Mouse (Mus musculus) bone marrow, adult 2 months (tissue): ENCODE results near the gene Ofcc1. TPM values are rescaled to one million over a fixed set of nuclear protein-coding genes. Genes with fewer than 3 reads are reported as not detected.

Source experiments
- H3K27ac ChIP-seq: fragments of 200-500 bp; 2 replicates; pipeline ENCODE4 v1.5.1; 2012; ENCODE audit warnings: low read depth, mild to moderate bottlenecking, control low read depth, inconsistent platforms, low read length; ENCODE audit not compliant: control insufficient read depth, poor library complexity, insufficient read depth
- H3K4me1 ChIP-seq: fragments of 200-500 bp; 2 replicates; pipeline ENCODE4 v1.6.1; 2011; ENCODE audit warnings: low read length; ENCODE audit not compliant: control insufficient read depth, insufficient read depth
- H3K4me3 ChIP-seq: fragments of 200-500 bp; replicated peaks from 2 replicates; pipeline ENCODE3; 2011; ENCODE audit warnings: mild to moderate bottlenecking, low read depth, low read length, control low read depth; ENCODE audit not compliant: control insufficient read depth
- CTCF ChIP-seq: fragments of 200-500 bp; IDR thresholded peaks from 2 replicates; pipeline ENCODE4 v1.5.1; 2011; ENCODE audit warnings: low read length, control low read depth; ENCODE audit not compliant: control insufficient read depth, insufficient read depth
- POLR2A ChIP-seq: fragments of 200-500 bp; IDR thresholded peaks from 2 replicates; pipeline ENCODE4 v1.6.1; 2011; ENCODE audit warnings: low read depth, mild to moderate bottlenecking, control low read depth, low read length, borderline replicate concordance; ENCODE audit not compliant: control insufficient read depth
- WGBS: fragments of 180-500 bp; shearing (Covaris S2); methylation state at CpG from one replicate; pipeline ENCODE4 v1.1.7; 2018; 5-methylcytosine and 5-hydroxymethylcytosine counted together
- polyA plus RNA-seq: library from polyadenylated mRNA; stranded (reverse); fragments of >200 nt; gene quantifications from 2 replicates; pipeline ENCODE4 v1.2.4, GENCODE M21; 2011; ENCODE audit warnings: low replicate concordance; ENCODE audit not compliant: missing spikeins, insufficient read depth, insufficient read length

Ofcc1 gene
- polyA plus RNA-seq, 1 experiment, result not detected

GRCm38 (mm10) chr13:40285234-40285791, 75.9 kb downstream of the Ofcc1 start:
- H3K4me1 ChIP-seq, result no peaks in the 10 kb centered on the region
- H3K4me3 ChIP-seq, result no peak overlapping the region
- no peak overlapping the region for H3K27ac ChIP-seq
- WGBS, result 80% methylated on average over 15 of the region's 15 CpGs
- TF ChIP-seq CTCF, result no peak
- TF ChIP-seq POLR2A, result no peak

- Histone ChIP-seq H3K27ac (no peak overlapping the region), H3K4me1 (no peaks in the 10 kb centered on the region), H3K4me3 (no peak overlapping the region)
- TF ChIP-seq POLR2A (no peak), CTCF (no peak)
- 78% methylated on average over 5 of the region's 5 CpGs for WGBS
Measured at GRCm38 (mm10) chr13:40280616-40281015, 80.6 kb downstream of the Ofcc1 start.

GRCm38 (mm10) chr13:40267546-40267945, 93.7 kb downstream of the Ofcc1 start:
- H3K27ac ChIP-seq, result no peak overlapping the region
- TF ChIP-seq CTCF, result no peak
- no peak for TF ChIP-seq POLR2A
- H3K4me3 ChIP-seq, result no peak overlapping the region
- no peaks in the 10 kb centered on the region for H3K4me1 ChIP-seq
- 83% methylated on average over 9 of the region's 9 CpGs for WGBS

DNA sequence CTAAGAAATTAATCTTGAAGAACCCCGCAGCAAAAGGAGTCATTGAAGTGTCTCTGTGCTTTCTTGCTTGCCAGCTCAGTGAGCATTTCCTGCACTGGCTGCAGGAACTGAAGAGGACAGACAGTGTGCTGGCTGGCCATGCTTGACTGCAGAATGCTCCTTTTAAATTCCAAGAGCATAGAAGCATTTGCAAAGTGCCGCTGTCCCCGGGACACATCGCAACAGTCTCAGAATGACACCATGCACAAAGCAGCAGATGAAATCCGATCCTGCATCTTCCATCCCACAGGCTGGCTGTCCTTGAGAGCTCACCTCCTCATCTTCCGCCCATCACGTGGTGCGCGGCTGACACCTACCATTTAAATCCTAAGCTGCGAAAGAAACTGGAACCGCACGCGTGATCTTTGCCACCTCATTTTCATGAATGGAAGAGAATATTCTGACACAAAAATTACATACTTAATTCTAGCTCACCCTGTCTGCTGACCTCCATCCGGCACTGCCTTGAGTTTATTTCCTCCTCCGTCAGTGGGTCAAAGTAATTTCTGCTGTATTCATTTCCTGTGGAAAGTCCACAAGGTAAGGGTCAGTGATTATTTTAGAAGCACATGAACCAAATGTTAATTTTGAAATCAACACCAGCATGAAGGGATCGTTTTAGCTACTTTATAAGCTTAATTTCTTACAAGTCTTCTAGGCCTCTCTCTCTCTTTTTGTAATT, 98.0 kb downstream of the Ofcc1 start:
- no peak overlapping the region for H3K27ac ChIP-seq
- TF ChIP-seq POLR2A (no peak), CTCF (no peak)
- no peak overlapping the region for H3K4me3 ChIP-seq
- 81% methylated on average over 16 of the region's 16 CpGs for WGBS
- H3K4me1 ChIP-seq, result no peaks in the 10 kb centered on the region

DNA sequence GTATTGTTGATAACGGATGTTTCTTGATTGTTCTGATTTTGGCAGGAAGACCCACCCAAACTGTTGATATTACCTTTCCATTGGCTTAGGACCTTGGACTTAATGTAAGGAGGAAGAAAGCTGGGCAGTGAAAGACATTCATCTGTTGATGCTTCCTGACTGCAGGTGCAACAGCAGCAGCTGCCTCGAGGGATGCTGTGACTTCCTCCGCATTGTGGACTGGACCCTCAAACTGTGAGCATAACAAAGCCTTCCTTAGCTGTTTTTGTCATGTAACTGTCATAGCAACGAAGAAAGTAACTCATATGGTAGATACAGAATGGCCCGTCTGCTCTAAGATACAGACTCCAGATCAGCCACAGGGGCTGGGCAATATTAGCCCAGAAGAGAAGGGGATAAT, 102.5 kb downstream of the Ofcc1 start:
- H3K4me1 ChIP-seq, result no peaks in the 10 kb centered on the region
- H3K27ac ChIP-seq, result no peak overlapping the region
- 67% methylated on average over 5 of the region's 5 CpGs for WGBS
- TF ChIP-seq CTCF (no peak), POLR2A (no peak)
- no peak overlapping the region for H3K4me3 ChIP-seq

GRCm38 (mm10) chr13:40243821-40244220, 117.4 kb downstream of the Ofcc1 start:
- no peaks in the 10 kb centered on the region for H3K4me1 ChIP-seq
- H3K4me3 ChIP-seq, result no peak overlapping the region
- no peak overlapping the region for H3K27ac ChIP-seq
- no peak for TF ChIP-seq CTCF
- TF ChIP-seq POLR2A, result no peak
- WGBS, result 80% methylated on average over 6 of the region's 6 CpGs

- no peak overlapping the region for H3K27ac ChIP-seq
- no peak overlapping the region for H3K4me3 ChIP-seq
- WGBS, result 74% methylated on average over 3 of the region's 3 CpGs
- no peaks in the 10 kb centered on the region for H3K4me1 ChIP-seq
- no peak for TF ChIP-seq CTCF
- no peak for TF ChIP-seq POLR2A
Measured at GRCm38 (mm10) chr13:40236356-40236755, 124.9 kb downstream of the Ofcc1 start.

GRCm38 (mm10) chr13:40208314-40208713, 152.9 kb downstream of the Ofcc1 start:
- WGBS, result 75% methylated on average over 9 of the region's 9 CpGs

GRCm38 (mm10) chr13:40181786-40182185, 179.5 kb downstream of the Ofcc1 start:
- Histone ChIP-seq H3K27ac (no peak overlapping the region), H3K4me3 (no peak overlapping the region), H3K4me1 (no peaks in the 10 kb centered on the region)
- TF ChIP-seq CTCF (no peak), POLR2A (no peak)
- 79% methylated on average over 3 of the region's 3 CpGs for WGBS

More at GRCm38 (mm10) chr13:40208314-40208713, 152.9 kb downstream of the Ofcc1 start:
- TF ChIP-seq CTCF (no peak), POLR2A (no peak)
- H3K27ac ChIP-seq, result no peak overlapping the region
- no peaks in the 10 kb centered on the region for H3K4me1 ChIP-seq
- no peak overlapping the region for H3K4me3 ChIP-seq
